Mouse (Mus musculus) fat pad, adult 2 months (tissue): ENCODE measurements around the gene Rai14.
A peak's percentile ranks its signal among the peaks of the same experiment; 100 is the strongest.

Source experiments
- DNase-seq: peaks from one replicate; pipeline ENCODE4 v3.0.0-alpha.2; 2011; ENCODE audit warnings: low read depth, low spot score; ENCODE audit errors: extremely low read depth

Gene Rai14

DNA sequence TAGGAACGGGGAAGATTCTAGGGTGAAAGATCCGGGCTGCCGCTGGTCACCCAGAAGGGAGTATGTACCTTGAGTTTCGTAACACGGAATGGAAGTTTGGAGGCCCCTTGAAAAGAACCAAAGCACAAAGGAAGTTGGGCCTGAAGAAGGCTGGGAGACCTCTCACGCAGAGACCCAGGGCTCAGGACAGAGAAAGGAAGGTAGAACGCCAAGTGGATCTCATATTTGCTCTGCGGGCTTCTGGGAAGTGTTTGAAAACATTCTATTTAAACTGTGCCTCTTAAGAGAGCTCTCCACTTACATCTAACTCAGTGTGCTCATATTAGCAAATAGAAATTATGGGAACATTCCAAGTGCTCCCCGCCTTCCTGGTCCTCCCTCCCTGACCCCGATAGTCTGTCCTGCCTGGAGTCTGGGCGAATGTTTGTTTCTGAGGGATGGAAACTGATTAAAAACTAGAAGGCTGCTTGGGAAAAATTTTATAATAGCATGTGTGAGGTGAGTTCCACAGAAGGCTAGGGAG lies 6.9 kb upstream of the Rai14 start:
- DNase-seq = no peak

DNA sequence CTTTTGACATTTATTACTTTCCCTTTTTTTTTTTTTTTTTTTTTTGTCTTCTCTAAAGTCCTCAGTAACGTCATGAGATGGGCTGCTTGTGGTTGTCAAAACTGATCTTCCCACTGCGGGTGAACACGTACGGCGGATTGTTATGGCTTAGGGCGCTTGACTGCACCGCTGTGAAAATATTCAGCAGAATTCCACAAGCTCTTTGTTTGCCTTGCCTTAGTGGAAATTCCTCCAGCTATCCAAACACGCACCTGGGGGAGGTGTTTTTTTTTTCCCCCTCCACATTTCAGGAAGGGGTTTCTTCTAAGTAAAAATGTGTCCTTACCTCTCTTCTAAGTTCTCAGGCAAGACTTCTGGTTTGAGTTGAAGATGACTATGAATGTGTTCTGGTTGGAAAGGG lies 6.2 kb upstream of the Rai14 start:
- DNase-seq = no peak

DNA sequence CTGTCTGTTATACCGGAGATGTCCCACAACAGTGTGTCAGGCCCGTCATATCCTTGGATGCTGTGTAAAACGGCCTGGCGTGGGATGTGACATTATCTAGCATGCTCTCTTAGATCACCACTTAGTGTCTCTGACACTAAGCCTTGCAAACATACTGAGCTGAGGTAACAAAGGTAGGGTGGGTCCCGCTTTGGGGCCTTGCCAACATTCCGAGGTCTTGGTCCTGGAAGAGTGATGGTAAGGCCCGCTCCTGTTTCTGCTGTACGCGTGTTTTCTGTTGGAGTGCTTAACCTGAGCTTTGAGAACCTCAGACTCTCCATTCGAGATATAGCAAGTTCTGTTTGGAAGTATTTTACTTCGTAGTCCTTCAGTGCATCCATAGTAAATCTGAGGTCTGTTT lies 5.8 kb upstream of the Rai14 start:
- DNase-seq = no peak

DNA sequence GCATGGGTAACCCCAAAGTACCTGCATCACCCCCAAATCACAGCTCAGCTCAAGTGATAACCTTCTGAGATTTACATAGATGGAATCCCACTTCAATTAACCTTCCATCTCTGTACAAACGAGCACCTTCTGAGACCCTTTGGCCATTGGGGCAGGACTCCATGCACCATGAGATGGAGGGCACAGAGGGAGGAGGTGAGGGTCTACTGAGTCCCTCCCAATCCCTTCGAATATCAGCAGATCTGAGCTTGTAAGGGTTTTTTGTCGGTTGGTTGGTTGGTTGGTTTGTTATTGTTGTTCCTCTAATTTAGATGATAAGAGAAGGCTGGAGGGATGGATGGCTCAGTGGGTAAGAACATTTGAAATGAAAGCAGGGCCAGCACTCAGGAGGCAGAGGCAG lies 5.1 kb upstream of the Rai14 start:
- DNase-seq = no peak

DNA sequence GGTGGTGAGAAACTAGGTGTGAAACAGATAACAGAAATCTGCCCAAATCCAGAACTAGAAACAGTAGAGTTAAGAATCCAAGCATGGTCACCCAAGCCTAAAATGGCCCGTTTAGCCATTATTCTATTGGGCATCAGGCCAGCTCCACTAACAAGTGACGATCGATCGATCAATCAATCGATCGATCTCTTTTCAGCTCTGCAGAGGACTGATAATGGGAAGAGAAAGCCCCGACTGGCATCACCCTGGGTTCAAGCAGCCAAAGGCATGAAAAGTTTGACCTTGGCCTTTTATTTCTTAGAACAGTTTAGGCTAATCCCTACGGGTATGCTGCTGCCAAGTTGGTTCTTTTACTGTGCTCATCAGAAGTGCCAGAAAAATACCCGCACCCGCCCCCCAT lies 4.3 kb upstream of the Rai14 start:
- no peak for DNase-seq

DNA sequence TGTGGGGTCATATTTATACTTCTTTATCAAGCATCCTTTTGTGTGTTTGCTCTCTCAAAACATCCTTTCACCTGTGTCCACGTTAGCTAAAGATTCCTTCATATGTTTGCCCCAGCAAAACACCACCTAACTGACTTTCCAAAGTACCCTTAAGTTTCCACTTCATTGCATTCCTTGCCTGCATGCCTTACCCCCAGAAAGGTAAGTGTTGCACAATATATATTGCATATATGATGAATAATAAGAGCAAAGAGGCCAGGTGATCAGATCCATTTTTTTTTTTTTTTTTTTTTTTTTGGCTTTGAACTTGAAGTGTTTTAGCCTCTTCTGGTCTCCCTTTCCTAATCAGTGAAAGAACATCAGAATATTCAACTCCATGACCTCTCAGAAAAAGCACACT lies 2.9 kb upstream of the Rai14 start:
- DNase-seq = no peak

DNA sequence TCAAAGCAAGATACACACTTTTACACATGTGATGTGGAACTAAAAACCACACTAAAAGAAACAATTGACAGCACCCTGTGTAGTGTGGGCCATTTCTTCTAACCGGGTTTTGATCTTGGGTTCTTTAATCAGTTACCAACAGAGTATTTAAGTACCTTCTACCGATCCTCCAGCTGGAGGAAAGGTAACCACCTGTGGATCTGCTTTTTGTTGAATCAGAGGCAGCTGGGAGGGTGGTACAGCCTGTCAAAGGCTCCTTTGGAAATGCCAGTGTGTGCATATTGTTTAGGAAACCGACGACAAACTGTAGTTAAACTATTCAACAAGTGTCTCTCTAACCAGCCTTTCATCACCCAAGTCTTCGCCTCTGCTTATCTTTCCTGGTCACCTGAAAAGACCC lies 1.5 kb upstream of the Rai14 start:
- no peak for DNase-seq

DNA sequence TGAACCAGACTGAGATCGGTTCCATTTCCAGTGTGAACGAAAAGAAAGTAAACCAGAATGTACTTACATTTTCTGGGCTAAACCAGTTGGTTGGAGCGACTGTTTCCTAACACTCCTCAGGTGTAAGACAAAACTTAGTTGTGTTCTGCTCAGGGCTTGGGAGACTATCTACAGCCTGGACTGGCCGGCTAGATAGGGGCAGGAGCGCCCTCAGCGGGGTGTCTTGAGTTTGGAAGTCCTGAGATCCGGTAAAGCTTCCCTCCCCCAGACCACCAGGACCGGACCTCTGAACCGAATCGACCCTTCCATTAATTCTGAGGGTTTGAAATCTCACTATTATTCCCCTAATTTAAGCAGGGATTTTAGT lies 698 bp upstream of the Rai14 start:
- no peak for DNase-seq

DNA sequence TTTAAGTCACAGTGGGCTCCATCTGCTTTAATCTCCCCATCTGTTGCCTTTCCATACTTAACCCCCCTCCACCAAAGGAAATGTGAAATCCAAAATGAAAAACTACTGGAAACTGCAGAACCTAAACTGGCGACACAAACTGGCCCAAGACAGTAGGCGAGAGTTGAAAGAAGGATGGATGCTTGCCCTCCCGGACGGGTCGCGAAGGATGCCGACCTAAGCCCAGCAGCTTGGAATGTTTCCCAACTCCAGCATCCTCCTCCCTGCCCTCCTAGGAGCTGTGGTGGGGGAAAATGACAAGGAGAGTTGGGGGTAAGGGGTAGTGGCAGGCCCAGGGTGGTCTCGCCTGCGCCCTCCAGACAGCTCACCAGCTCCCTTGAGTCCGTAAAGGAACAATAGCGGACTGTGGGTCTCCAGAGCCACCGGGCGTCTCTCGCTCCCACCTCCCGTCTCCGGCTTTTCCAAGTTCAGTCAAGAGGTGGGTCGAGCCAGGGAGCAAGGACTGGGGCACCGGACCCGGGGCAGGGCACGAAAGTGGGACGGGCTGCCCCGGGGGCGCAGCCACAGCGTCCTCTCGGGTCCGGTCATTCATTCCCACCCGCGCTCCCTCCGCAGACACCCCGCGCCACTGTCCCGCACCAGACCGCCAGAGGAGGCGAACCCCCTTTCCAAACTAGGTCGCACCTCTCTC lies 653 bp downstream of the Rai14 start:
- no peak for DNase-seq

DNA sequence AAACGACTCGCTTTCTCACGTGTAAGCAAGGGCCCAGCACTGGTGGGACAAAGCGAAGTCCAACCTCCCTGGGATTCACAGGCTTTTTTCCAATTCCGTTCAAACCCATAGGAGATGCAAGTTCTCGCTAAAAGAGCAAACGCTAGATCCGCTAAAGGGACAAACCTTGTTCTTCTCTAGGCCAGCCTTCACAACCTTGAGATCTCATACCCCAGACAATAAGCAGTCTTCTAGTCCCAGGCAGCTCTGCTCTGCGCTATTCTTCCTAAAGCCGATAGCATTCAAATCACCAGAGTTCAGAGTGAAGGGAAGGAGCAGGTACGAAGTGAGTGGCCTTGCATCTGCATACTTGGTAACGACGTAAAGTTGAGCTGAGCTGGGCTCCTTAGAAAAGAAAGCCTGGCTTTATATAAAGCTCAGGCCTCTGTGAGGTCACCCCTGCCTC lies 1.2 kb downstream of the Rai14 start:
- DNase-seq = no peak

DNA sequence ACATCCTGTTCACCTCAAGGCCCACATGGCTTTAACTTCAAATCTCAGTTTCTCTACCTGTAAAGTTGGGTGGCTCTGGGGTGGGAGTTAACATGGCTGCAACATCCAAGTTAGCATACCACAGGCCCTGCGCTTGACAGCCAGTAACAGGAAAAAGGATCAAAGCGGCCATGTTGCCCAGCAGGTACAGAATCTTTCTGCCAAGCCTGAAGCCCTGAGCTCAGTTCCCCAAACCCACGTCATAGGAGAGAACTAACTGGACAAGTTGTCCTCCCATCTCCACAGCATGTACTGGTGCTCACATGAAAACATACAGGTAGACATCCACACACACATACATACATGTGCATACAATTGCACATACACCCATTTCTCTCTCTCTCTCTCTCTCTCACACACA lies 2.1 kb downstream of the Rai14 start:
- no peak for DNase-seq

DNA sequence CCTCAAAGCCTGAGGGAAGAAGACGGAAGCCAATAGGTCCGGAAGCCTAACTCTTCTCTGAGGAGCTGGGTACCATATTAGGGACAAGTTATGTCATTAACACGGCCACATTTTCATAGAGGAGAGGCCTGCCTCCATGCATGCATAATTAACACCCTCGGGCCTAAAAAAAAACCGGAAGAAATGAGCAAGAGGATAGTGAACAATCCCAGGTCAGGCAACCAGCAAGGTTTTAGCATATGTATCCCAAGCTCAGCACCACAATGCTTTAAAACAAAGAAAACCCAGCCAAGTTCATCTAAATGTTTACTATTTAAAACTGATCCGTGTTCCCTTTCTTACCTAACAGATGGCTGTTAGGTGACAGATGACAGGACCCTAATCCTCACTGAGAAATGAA lies 3.2 kb downstream of the Rai14 start:
- DNase-seq = no peak

DNA sequence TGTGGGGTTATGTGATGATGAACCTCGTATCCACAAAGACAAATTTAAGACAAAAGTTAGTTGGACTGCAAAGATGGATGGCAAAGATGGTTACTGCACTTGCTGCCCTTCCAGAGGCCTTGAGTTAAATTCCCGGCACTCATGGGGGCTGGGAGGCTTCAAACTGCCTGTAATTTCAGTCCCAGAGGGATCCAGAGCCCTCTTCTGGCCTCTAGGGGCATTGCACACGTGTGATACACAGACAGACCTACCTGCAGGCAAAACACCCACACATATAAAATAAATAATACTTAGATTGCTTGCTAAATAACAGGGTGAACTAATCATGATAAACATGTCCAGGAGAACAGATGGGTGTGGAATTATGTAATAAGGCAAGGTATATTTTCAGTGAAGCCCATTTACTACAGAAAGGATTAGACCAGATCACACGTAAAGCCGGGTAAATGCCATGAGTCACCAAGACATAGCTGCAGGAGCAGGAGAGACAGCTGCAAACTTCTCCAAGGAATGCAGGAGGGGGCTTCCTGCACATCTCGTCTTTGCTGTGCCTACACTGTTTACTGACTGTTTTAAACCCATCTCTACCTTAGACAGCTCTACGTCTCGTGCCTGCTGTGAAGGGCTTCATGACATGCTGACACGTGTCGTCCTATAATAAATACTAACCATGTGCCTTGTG lies 5.7 kb downstream of the Rai14 start:
- peak; percentile 36 for DNase-seq

DNA sequence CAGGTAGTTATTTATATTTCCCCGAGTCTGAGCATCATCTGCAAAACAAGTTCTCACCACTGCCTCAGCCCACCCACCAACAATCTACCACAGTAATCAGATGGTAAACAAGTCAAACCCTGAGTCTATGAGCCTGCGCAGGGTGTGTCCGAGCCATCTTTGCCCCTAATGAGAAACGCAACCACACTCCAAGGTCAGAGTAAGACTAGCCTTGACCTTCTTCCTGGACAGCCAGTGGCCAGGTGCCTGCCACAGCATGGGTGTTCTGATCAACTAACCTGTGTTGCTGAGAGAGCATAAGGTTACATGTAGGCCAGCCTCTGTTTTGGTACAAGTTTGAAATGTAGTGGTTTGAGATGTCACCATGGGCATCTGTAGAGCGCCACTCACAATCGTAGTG lies 7.3 kb downstream of the Rai14 start:
- no peak for DNase-seq

DNA sequence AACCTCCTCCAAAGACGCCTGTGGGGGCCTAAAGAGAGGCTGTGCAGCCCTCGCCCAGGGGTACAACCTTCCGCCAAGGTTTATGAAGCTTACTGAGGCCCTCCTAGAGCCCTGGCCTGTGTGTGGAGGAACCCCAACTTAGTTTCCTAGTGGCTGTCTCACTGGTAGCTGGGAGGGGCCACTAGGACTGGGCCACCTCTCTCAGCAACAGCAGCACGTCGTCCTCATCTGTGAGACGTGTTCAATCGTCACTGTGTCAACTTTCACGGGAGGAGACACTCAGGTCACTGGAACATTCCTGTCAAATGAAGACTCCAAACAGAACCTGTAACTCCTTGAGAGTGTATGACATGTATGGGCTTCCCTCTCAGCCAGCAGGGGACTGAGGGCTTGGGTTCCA lies 8.0 kb downstream of the Rai14 start:
- DNase-seq = no peak

DNA sequence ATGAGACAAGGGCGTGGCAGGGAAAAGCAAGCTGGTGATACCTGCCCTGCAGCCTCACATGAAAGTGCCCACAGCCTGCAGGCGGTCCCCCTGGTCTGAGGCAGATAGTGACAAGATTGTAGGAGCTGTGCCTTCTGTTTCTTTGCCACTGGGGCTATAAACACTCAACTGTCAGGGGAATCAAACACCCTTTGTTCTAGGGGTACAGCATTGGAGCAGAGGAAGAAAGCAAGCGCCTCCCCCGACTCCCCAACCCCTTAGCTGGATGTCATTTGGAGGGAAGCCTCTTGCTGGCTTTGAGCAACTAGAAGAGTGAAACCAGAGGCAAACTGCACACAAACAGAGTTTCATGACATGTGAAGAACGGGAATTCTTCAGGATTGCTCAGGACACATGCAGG lies 8.7 kb downstream of the Rai14 start:
- no peak for DNase-seq

DNA sequence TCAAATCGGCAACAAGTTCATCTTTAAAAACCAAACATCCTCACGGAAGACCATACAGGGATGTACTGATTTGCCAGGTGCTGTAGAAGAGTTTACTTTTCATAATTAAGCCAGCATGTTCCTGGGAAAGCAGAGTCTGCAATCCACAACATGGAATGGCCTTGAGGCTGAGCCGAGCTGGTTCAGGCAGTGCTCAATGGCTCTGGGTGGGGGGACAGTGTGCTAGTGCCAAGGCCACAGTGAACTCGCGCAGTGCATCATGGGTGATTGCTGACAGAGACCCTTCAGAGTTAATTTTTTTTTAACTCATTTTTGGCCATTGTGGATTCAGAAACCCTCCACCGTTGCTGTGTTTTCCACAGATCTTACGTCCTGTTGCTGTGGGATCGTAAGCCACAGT lies 10.1 kb downstream of the Rai14 start:
- no peak for DNase-seq

DNA sequence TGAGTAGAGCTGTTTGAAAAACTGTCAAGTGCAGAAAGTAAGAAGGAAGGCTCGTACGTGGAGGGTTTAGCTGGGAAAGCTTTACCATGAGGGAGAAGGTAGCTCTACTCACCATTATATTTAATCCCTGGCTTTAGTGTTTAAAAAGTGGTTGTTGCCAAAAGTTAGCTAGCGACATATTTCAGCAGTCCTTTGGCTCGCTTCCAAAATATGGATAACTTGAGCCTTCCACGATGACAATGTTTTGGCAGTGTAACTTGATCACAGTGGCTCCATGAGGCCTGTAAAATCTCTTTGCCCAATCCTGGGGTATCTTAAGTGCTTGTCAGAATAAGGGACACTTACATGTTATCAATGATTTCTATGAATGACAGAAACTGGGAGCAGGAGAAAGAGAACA lies 12.9 kb downstream of the Rai14 start:
- DNase-seq = no peak

DNA sequence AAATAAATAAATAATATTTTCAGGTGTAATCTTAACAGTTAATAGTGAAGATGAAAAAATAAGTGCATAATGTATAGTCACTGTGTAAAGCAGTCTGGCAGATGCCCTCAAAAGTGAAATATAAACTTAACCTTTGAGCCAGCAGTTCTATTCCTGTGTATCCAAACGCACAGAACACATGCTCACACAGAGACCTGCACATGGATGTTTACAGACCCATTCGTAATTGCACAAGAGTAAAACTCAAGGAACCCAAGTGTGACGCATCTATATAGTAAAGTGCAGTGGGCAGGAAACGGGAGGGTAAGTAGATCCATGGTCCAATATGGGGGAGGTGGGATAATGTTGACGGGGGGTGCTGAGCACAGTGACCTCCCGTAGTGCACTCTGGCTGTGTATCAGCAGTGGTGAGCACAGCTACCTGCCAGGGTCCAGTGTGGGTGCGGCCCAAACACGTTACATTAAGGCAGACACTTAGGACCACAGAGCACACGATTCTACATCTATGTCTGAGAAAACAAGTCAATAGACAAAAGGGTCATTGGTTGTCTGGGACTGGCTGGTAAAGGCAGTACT lies 13.4 kb downstream of the Rai14 start:
- no peak for DNase-seq

DNA sequence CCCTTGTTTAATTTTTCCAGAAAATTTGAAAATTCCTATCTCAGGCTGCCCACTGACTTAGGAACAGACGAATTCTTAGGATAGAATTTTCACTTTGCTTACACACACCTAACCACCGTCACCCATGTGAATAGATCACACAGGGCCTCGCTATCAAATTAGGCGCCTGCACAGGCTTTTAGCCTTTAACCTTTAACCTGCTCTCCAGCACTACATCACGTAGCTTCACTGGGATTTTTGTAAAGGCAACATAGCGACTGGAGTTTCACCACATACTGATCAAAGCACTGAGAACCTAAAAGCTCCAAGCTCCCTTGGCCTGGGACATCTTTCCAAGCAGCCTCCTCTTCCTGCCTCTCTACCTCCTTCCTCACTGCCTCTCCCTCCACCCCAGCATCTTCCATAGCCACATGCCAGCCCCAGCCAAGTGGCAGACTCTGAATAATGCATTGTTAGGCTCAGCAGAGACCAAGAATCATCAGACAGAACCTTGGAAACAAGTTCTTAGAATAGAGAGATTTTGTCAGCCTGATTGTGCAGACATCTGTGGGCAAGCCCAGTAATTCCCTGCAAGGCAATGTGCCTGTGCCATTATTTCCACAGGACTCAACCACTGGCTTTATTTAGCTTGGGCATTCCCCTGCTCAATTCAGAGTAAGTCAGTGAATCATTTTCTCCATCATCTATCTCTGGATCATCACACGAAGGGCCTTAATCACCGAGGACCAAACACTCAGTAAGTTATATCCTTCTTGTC lies 17.8 kb downstream of the Rai14 start:
- DNase-seq = no peak

DNA sequence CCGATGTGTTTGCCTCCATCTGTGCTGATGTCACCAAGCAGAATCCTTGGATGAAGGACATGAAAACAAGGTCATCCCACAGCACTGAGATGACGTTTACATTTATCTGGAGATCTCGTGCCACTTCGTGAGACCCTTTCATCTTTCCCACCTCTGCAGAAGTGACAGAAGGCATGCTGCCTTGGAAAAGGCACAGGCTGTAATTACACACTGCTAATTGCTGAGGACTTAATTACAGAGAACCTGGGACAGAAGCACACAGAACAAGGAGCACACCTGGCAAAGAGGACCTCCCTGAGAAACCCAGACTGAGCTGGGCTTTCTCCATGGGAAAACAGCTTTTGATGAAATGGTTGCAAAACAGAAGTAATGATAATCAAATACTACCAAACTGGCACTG lies 21.8 kb downstream of the Rai14 start:
- DNase-seq = no peak

DNA sequence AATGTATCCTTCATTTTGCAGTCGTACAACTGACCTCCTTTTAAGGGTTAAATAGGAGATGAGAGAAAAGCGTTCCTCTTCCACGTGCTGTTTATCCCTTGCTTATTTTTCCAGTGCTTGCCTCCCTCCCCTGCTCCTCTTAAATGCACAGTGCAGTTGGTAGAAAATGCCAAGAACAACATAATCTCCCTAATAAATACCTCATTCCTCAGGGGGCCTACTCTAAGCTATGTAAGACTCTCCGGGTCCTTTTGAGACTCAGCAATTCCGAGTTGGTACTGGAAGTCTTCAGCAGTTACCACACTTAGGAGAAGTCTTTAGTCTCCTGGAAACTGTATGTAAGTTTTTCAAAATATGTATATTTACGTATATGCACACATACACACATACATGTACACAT lies 22.9 kb downstream of the Rai14 start:
- DNase-seq = no peak
